ENCODE assay signal across 17 mouse cellular contexts in genomic region chr1:187873770-187874169, GRCm38 (mm10).
"Had no signal": no experiment of that assay in that cellular context is flagged by ENCODE, and none has a peak within 500 bp of the region (broad histone marks: within the 10 kb centered on the region; RNA-seq: fewer than 3 reads in every experiment).

No protein-coding gene starts in this region.

- H3K4me2 ChIP-seq: limb, embryonic 13.5 days; liver, embryonic 12.5 days; liver, embryonic 15.5 days; lung, embryonic 15.5 days; midbrain, embryonic 12.5 days had no signal

- H3K36me3 ChIP-seq: limb, embryonic 10.5 days; limb, embryonic 13.5 days; liver, embryonic 12.5 days; liver, embryonic 15.5 days; lung, embryonic 15.5 days; midbrain, embryonic 12.5 days had no signal

- H3K27ac ChIP-seq: kidney, postnatal 0 days; layer of hippocampus, adult 2 months; limb, embryonic 10.5 days; limb, embryonic 13.5 days; liver, embryonic 12.5 days; liver, embryonic 15.5 days; lung, embryonic 15.5 days; midbrain, embryonic 12.5 days had no signal

- ATAC-seq: liver, embryonic 12.5 days; midbrain, embryonic 16.5 days had no signal

- H3K9me3 ChIP-seq: limb, embryonic 10.5 days; limb, embryonic 13.5 days; liver, embryonic 12.5 days; liver, embryonic 15.5 days; lung, embryonic 15.5 days; midbrain, embryonic 12.5 days had no signal

- H3K9ac ChIP-seq: limb, embryonic 13.5 days; liver, embryonic 12.5 days; liver, embryonic 15.5 days; lung, embryonic 15.5 days; midbrain, embryonic 12.5 days had no signal

- H3K4me3 ChIP-seq: layer of hippocampus, adult 2 months; limb, embryonic 10.5 days; limb, embryonic 13.5 days; liver, embryonic 12.5 days; liver, embryonic 15.5 days; lung, embryonic 15.5 days; midbrain, embryonic 12.5 days had no signal

- H3K27me3 ChIP-seq: limb, embryonic 13.5 days; liver, embryonic 12.5 days; liver, embryonic 15.5 days; lung, embryonic 15.5 days; midbrain, embryonic 12.5 days had no signal

- H3K4me1 ChIP-seq: liver, embryonic 12.5 days; liver, embryonic 15.5 days; lung, embryonic 15.5 days; midbrain, embryonic 12.5 days had no signal

- DNase-seq: kidney, postnatal 25 days; layer of hippocampus, adult 9-11 months; liver; lung, adult 18-20 months; lung, postnatal 10 days; lung, postnatal 36 days; thymus, adult 18-20 months; thymus, postnatal 36 days had no signal
